8 mouse cellular contexts compared by ENCODE assay signal in the genomic region with DNA sequence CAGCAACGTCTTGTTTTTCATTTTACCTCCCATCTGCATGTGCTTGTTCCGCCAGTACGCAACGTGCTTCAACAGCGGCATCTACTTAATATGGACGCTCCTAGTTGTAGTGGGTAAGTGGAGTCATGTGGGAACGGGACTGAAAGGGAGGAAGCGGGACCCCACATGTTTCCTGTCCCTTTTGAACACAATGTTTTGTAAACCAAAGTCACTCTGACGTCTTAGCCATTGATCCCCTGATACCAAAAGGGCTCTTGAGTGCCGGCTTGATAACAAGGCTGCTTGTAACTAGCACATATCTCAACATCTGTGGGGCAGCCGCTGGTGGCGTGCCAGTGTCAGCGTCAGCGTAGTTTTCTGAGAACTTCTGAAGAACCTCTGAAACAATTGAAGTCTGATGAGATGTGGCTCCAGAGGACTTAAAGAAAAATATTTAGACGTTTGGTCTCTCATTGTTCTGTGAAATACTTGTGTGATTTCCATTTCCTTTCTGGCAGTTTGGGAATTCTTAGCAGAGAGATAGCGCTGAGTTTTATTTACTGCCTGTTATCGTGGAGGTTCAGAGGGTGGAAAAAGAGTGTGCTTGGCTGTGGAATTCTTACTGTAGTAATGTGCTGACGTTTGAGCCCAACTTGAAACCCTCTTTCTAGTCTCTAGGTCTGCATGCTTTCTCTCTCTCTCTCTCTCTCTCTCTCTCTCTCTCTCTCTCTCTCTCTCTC. TPM values are rescaled to one million over a fixed set of nuclear protein-coding genes. Genes with fewer than 3 reads are reported as not detected.
DNase-seq lines count a peak whose midpoint lies in the region; ATAC-seq and TF ChIP-seq lines count a peak whose summit lies in the region.

No protein-coding gene starts in this region.

- peak; percentile 10 for DNase-seq in layer of hippocampus, adult 11-12 months (ENCODE audit: low spot score)
- DNase-seq in layer of hippocampus, adult 9-11 months = no peak
- peak; percentile 43 for DNase-seq in embryonic facial prominence, embryonic 11.5 days (ENCODE audit: low spot score)
- peak; percentile 62 to 66 for DNase-seq in heart, postnatal 10 days
- peak; percentile 72 to 83 for DNase-seq in kidney, postnatal 25 days
- peak; percentile 40 for DNase-seq in stomach, postnatal 0 days (ENCODE audit: low spot score)
- DNase-seq in left cerebral cortex, adult 9 months (ENCODE audit: low spot score in 2 of 2) = no peak

- H3K9me3 ChIP-seq in embryonic facial prominence, embryonic 11.5 days (replicated peaks; ENCODE audit: control insufficient read depth, low read length) = no peaks in the 10 kb centered on the region
- H3K9me3 ChIP-seq in megakaryocyte, embryonic 14.5 days = 0 out of 2 replicates have a peak, but pooled peaks cover 3% of the 10 kb centered on the region
- no peaks in the 10 kb centered on the region for H3K9me3 ChIP-seq in stomach, postnatal 0 days (ENCODE audit: control insufficient read depth, low read length)

- H3K9ac ChIP-seq in embryonic facial prominence, embryonic 11.5 days (replicated peaks; ENCODE audit: low read length) = 0 out of 2 replicates have a peak overlapping the region, but pooled peaks have one; percentile 9
- peak overlapping the region; percentile 31 for H3K9ac ChIP-seq in stomach, postnatal 0 days (ENCODE audit: low read length)

- H3K4me1 ChIP-seq in embryonic facial prominence, embryonic 11.5 days (ENCODE audit: control insufficient read depth, insufficient read depth, low read length) = no peaks in the 10 kb centered on the region
- H3K4me1 ChIP-seq in megakaryocyte, embryonic 14.5 days = peaks cover 56% of the 10 kb centered on the region
- no peaks in the 10 kb centered on the region for H3K4me1 ChIP-seq in stomach, postnatal 0 days (replicated peaks; ENCODE audit: control insufficient read depth, insufficient read depth)

- TF ChIP-seq EP300 in stomach, postnatal 0 days (optimal IDR thresholded peaks at IDR 0.05) = no peak

- 35% methylated on average over 18 of the region's 18 CpGs for WGBS in embryonic facial prominence, embryonic 11.5 days
- WGBS in stomach, postnatal 0 days = 18% methylated on average over 18 of the region's 18 CpGs

- TF ChIP-seq CTCF in stomach, postnatal 0 days (IDR thresholded peaks at IDR 0.05; ENCODE audit: low read depth) = no peak

- no peaks in the 10 kb centered on the region for H3K27me3 ChIP-seq in embryonic facial prominence, embryonic 11.5 days (ENCODE audit: control insufficient read depth, insufficient read depth, low read length)
- no peaks in the 10 kb centered on the region for H3K27me3 ChIP-seq in megakaryocyte, embryonic 14.5 days (replicated peaks)
- no peaks in the 10 kb centered on the region for H3K27me3 ChIP-seq in stomach, postnatal 0 days (ENCODE audit: control insufficient read depth, insufficient read depth, low read length)

- intact Hi-C loops in heart, postnatal 10 days (cut with DNase I) = no loop called here

- no peaks in the 10 kb centered on the region for H3K36me3 ChIP-seq in embryonic facial prominence, embryonic 11.5 days (replicated peaks; ENCODE audit: control insufficient read depth, insufficient read depth, low read depth, low read length)
- H3K36me3 ChIP-seq in megakaryocyte, embryonic 14.5 days (replicated peaks; ENCODE audit: low read length) = peaks cover 14% of the 10 kb centered on the region
- no peaks in the 10 kb centered on the region for H3K36me3 ChIP-seq in stomach, postnatal 0 days (ENCODE audit: control insufficient read depth, insufficient read depth, low read length)

- no peak overlapping the region for H3K27ac ChIP-seq in embryonic facial prominence, embryonic 11.5 days (replicated peaks; ENCODE audit: low read depth, low read length)
- peak overlapping the region; percentile 30; the same call in 1 of the 2 replicates for H3K27ac ChIP-seq in stomach, postnatal 0 days (replicated peaks)

- H3K4me2 ChIP-seq in embryonic facial prominence, embryonic 11.5 days (ENCODE audit: low read depth, low read length) = peak overlapping the region; percentile 25
- peak overlapping the region; percentile 52 for H3K4me2 ChIP-seq in stomach, postnatal 0 days (replicated peaks; ENCODE audit: low read depth)

- no peak for ATAC-seq in embryonic facial prominence, embryonic 11.5 days (replicated peaks; ENCODE audit: insufficient number of reproducible peaks, low FRiP score, low TSS enrichment, low read depth)
- no peak for ATAC-seq in stomach, postnatal 0 days (ENCODE audit: low FRiP score, low TSS enrichment)

- peak overlapping the region; percentile 15; the same call in 1 of the 2 replicates for H3K4me3 ChIP-seq in embryonic facial prominence, embryonic 11.5 days (ENCODE audit: low read depth, low read length)
- peak overlapping the region; percentile 89 for H3K4me3 ChIP-seq in megakaryocyte, embryonic 14.5 days (replicated peaks)
- peak overlapping the region; percentile 26 for H3K4me3 ChIP-seq in stomach, postnatal 0 days (ENCODE audit: low read depth, low read length)

RNA-seq across cellular contexts. Expression of gene Acer2, which starts 12.1 kb away (rescaled TPM):
- polyA plus RNA-seq in embryonic facial prominence, embryonic 11.5 days (2014; fragmentation: Nextera tagmentation; extraction: Ambion mirVana) = 16.7 and 20.2 TPM in 2 replicates
- total RNA-seq in heart, postnatal 10 days (2021) = 10 to 100 TPM; 14.1 to 23.5 TPM
- polyA plus RNA-seq in megakaryocyte, embryonic 14.5 days (2012; ENCODE audit: insufficient read depth, low replicate concordance) = 1.5 and 1.9 TPM in 2 replicates
- 15.9 and 16.2 TPM in 2 replicates for polyA plus RNA-seq in stomach, postnatal 0 days (2015; fragmentation: Nextera tagmentation; extraction: Ambion mirVana)

RNA-seq across cellular contexts. Expression of gene Rps6, which starts 29.1 kb away (rescaled TPM):
- 796 and 840 TPM in 2 replicates for polyA plus RNA-seq in embryonic facial prominence, embryonic 11.5 days (2014; fragmentation: Nextera tagmentation; extraction: Ambion mirVana)
- 100 to 1,000 TPM; 592 to 638 TPM for total RNA-seq in heart, postnatal 10 days (2021)
- 106 and 682 TPM in 2 replicates for polyA plus RNA-seq in megakaryocyte, embryonic 14.5 days (2012; ENCODE audit: insufficient read depth, low replicate concordance)
- polyA plus RNA-seq in stomach, postnatal 0 days (2015; fragmentation: Nextera tagmentation; extraction: Ambion mirVana) = 601 and 619 TPM in 2 replicates

Comparison
In these comparisons a context has a peak if more than half of its experiments do, and no peak if none do; other contexts are left out.
1. DNase-seq: peak in layer of hippocampus, adult 11-12 months (single experiment), embryonic facial prominence, embryonic 11.5 days (single experiment), heart, postnatal 10 days (2 of 2), kidney, postnatal 25 days (2 of 2) and stomach, postnatal 0 days (single experiment); none in layer of hippocampus, adult 9-11 months (single experiment) and left cerebral cortex, adult 9 months (0 of 2).
2. H3K4me3 ChIP-seq: peak in every context shown above with its lines; median percentile 89 in megakaryocyte, embryonic 14.5 days; 26 in stomach, postnatal 0 days; 15 in embryonic facial prominence, embryonic 11.5 days.